Mouse (Mus musculus) embryonic facial prominence, embryonic 13.5 days (tissue): ENCODE measurements around the gene Mthfsd. TPM values are rescaled to one million over a fixed set of nuclear protein-coding genes. Genes with fewer than 3 reads are reported as not detected.

ENCODE experiments used
- ATAC-seq: fragments of 200-750 bp; cut with Nextera tagmentation; 2 replicates; pipeline ENCODE4 v1.8.0; 2017; ENCODE audit warnings: low read depth; ENCODE audit not compliant: insufficient number of reproducible peaks, insufficient read depth, low FRiP score, low TSS enrichment
- H3K27ac ChIP-seq: fragments of 300-500 bp; sonication (generic); 2 replicates; pipeline ENCODE4 v1.5.1; 2015; ENCODE audit warnings: moderate library complexity, mild to moderate bottlenecking, inconsistent platforms
- H3K27me3 ChIP-seq: fragments of 300-500 bp; sonication (generic); 2 replicates; pipeline ENCODE4 v1.6.1; 2015; ENCODE audit warnings: mild to moderate bottlenecking, inconsistent platforms
- H3K36me3 ChIP-seq: fragments of 300-500 bp; sonication (generic); 2 replicates; pipeline ENCODE4 v1.6.1; 2015; ENCODE audit warnings: mild to moderate bottlenecking, inconsistent platforms
- H3K4me1 ChIP-seq: fragments of 300-500 bp; sonication (generic); 2 replicates; pipeline ENCODE4 v1.6.1; 2015; ENCODE audit warnings: inconsistent platforms
- H3K4me2 ChIP-seq: fragments of 300-500 bp; sonication (generic); 2 replicates; pipeline ENCODE4 v1.6.1; 2015; ENCODE audit warnings: moderate library complexity, mild to moderate bottlenecking, inconsistent platforms
- H3K4me3 ChIP-seq: fragments of 300-500 bp; sonication (generic); 2 replicates; pipeline ENCODE4 v1.5.1; 2015; ENCODE audit warnings: mild to moderate bottlenecking, inconsistent platforms
- H3K9ac ChIP-seq: fragments of 300-500 bp; sonication (generic); 2 replicates; pipeline ENCODE4 v1.6.1; 2015; ENCODE audit warnings: mild to moderate bottlenecking, inconsistent platforms
- H3K9me3 ChIP-seq: fragments of 300-500 bp; sonication (generic); 2 replicates; pipeline ENCODE4 v1.6.1; 2016; ENCODE audit warnings: inconsistent platforms
- WGBS: fragments of 180-500 bp; shearing (Covaris S2); methylation state at CpG from one replicate; pipeline ENCODE4 v1.1.7; 2015; ENCODE audit warnings: mixed read lengths; 5-methylcytosine and 5-hydroxymethylcytosine counted together
- polyA plus RNA-seq: library from polyadenylated mRNA; unstranded; fragments of >200 nt; fragmentation: Nextera tagmentation; extraction: Ambion mirVana; gene quantifications from 2 replicates; pipeline ENCODE4 v1.2.1, GENCODE M21; 2015

Mthfsd gene
- polyA plus RNA-seq, 1 experiment from 2014 or later: 70.5 TPM

DNA sequence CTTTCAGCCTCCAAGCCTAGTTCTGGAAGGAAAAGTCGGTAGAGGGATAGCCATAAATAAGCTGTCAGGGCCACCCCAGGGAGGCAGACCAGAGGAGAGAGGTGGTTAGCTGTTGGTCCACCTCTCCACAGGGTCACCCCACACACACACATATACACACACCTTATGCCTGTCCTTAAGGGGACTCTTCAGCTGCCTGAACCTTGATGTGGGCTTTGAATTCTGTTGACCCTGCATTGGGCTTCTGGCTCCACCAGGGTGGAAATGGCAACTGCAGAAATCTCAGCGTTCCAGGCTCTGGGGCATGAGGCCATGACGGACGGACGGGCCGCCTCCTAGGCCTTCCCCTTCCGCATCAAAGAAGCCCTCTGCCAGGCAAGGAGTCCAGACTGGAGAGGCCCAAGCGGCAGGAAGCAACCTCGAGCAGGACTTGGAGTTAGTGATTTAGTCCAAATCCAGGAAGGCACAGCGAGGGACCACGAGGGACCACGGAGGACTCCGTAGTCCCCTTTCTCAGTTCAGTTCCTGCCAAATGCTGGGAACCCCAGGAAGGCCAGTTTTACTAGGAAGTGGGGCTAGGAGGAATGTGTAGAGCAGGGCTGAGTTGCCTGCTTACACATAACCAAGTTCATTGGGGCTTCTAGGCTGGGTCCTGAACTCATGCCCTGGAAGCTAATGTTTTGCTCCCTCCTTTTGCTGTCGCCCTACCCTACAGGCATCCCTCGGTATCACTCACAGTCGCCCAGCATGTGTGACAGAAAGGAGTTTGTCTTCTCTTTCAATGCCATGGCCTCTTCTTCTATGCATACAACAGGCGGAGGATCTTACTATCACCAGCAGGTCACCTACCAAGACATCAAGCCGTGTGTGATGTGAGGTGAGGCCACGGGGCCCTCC is 21.9 kb downstream of the Mthfsd start:
- H3K36me3 ChIP-seq: no peaks in the 10 kb centered on the region
- peaks cover 100% of the 10 kb centered on the region for H3K27me3 ChIP-seq
- peaks cover 43% of the 10 kb centered on the region for H3K4me1 ChIP-seq
- no peak overlapping the region for H3K27ac ChIP-seq
- no peak for ATAC-seq
- H3K9me3 ChIP-seq: no peaks in the 10 kb centered on the region
- WGBS: 18% methylated on average over 19 of the region's 19 CpGs
- H3K9ac ChIP-seq: peak overlapping the region; percentile 71
- peak overlapping the region; percentile 92 for H3K4me2 ChIP-seq
- peak overlapping the region; percentile 56 for H3K4me3 ChIP-seq

DNA sequence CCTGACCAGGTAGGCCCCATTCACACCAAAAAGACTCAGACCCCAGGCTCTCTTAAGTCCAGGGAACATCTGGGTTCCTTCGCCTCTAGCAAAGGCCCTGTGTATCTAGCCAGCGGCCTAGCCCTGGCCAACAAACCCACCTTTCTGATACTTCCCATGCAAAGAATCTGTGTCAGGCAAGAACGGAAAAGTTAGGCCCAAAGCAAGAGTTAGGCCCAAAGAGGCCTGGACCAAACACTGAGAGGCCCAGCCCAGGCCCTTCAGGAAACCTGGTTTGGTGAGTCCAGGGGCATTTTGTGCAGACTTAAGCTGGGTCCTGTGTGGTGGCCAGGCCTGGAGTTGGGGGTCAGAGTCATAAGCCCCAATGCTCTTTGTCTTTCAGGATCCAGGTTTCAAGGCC is 22.6 kb downstream of the Mthfsd start:
- no peak overlapping the region for H3K27ac ChIP-seq
- WGBS: 48% methylated on average over 3 of the region's 3 CpGs
- H3K27me3 ChIP-seq: peaks cover 100% of the 10 kb centered on the region
- H3K9ac ChIP-seq: peak overlapping the region; percentile 71
- peak overlapping the region; percentile 92 for H3K4me2 ChIP-seq
- ATAC-seq: no peak
- no peaks in the 10 kb centered on the region for H3K36me3 ChIP-seq
- H3K4me3 ChIP-seq: peak overlapping the region; percentile 56
- peaks cover 44% of the 10 kb centered on the region for H3K4me1 ChIP-seq
- H3K9me3 ChIP-seq: no peaks in the 10 kb centered on the region

DNA sequence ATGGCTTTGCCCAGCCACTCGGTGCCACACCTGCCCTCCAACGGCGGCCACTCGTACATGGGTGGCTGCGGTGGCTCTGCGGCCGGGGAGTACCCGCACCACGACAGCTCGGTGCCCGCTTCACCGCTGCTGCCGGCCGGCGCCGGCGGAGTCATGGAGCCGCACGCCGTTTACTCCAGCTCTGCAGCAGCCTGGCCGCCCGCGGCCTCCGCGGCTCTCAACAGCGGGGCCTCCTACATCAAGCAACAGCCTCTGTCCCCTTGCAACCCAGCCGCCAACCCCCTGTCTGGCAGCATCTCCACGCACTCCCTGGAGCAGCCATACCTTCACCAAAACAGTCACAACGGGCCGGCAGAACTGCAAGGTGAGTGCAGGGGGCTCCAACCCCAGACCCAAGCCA is 23.2 kb downstream of the Mthfsd start:
- peak overlapping the region; percentile 56 for H3K4me3 ChIP-seq
- H3K4me1 ChIP-seq: peaks cover 47% of the 10 kb centered on the region
- H3K27ac ChIP-seq: peak overlapping the region; percentile 34; the same call in 1 of the 2 replicates
- H3K36me3 ChIP-seq: no peaks in the 10 kb centered on the region
- 4% methylated on average over 30 of the region's 30 CpGs for WGBS
- H3K4me2 ChIP-seq: peak overlapping the region; percentile 92
- peaks cover 100% of the 10 kb centered on the region for H3K27me3 ChIP-seq
- no peak for ATAC-seq
- no peaks in the 10 kb centered on the region for H3K9me3 ChIP-seq
- H3K9ac ChIP-seq: peak overlapping the region; percentile 71

DNA sequence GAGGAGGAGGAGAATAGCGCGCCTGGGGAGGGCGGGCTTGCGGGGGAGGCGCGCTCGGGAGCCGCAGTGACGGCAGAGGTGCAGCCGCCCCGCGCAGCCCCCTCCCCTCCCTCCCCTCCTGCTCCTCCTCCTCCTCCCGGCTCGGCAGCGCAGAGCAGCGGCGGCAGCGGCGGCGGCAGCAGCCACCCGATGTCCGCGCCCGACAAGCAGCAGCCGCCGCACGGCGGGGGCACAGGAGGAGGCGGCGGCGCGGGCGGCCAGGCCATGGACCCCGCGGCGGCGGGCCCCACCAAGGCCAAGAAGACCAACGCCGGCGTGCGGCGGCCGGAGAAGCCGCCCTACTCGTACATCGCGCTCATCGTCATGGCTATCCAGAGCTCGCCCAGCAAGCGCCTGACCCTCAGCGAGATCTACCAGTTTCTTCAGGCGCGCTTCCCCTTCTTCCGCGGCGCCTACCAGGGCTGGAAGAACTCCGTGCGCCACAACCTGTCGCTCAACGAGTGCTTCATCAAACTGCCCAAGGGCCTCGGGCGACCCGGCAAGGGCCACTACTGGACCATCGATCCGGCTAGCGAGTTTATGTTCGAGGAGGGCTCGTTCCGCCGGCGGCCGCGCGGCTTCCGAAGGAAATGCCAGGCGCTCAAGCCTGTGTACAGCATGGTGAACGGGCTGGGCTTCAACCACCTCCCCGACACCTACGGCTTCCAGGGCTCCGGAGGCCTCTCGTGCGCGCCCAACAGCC is 23.8 kb downstream of the Mthfsd start, which contains the start of gene Foxf1:
Gene Foxf1 (plus strand): TSS at position 177 of the 742 bp plus-strand sequence.
- H3K9ac ChIP-seq: peak within 1 kb of the TSS; percentile 71
- H3K27ac ChIP-seq: peak within 1 kb of the TSS; percentile 83
- H3K4me3 ChIP-seq: peak within 1 kb of the TSS; percentile 56
- WGBS: under 1% methylated on average over 70 of the region's 83 CpGs
- no peaks in the 10 kb centered on the region for H3K9me3 ChIP-seq
- no peak for ATAC-seq
- peak within 1 kb of the TSS; percentile 92 for H3K4me2 ChIP-seq
- H3K36me3 ChIP-seq: no peaks in the 10 kb centered on the region
- H3K27me3 ChIP-seq: peaks cover 100% of the 10 kb centered on the region
- H3K4me1 ChIP-seq: peaks cover 41% of the 10 kb centered on the region

DNA sequence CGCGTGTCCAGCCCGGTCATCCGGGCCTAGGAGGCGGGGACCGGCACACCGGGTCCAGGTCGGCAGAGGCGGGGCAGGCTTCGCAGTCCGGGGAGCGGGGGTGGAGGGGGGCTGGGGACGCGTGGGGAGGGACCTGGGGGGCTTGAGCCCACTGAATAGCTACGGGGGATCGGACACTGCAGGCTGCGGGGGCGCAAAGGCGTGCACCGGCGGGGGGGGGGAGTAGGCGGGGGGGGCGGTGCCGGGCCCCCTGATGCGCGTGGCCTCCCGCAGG is 24.3 kb downstream of the Mthfsd start:
- Histone ChIP-seq H3K27me3 (peaks cover 100% of the 10 kb centered on the region), H3K27ac (peak overlapping the region; percentile 83), H3K4me3 (peak overlapping the region; percentile 56), H3K4me1 (peaks cover 38% of the 10 kb centered on the region), H3K9me3 (no peaks in the 10 kb centered on the region), H3K4me2 (peak overlapping the region; percentile 92), H3K36me3 (no peaks in the 10 kb centered on the region), H3K9ac (peak overlapping the region; percentile 71)
- under 1% methylated on average over 16 of the region's 27 CpGs for WGBS
- ATAC-seq: no peak

DNA sequence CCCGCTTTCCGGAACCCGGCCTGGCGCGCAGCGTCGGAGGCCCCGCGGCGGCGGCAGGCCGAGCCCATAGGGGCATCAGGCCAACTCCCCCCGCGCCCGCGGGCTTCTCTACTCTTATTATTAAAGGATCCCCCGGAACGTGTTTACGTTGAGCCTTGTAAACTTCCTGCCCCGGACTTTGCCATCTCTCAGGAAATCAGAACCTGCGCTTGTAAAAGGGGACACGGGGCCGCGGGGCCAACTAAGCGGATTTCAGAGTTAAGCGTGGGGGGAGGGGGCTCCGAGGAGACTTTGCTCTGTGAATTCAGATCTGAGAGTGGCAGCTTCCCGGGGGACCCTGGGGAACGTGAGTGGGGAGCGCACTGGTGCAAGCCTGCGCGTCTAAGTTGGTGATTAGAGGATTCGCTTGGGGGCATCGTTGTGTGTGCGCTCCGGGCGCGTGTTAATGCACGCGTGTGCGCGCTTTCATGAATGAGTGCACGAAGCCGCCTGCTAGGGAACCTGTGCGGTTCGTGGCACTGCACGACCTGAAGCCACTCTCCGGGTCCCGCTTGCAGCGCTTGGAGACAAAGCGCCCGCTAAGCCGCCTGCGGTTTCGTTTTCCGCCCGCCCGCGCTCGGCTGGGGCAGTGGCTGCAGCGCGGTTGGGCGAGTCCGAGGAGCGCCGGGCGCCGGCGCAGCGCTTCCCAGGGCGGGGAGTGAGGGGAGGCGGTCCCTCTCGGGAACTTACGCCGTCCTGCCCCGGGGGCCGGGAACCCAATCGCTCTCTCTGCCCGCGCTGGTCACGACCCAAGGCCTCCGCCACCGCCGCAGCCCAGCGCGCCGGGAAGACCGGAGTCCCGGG is 24.9 kb downstream of the Mthfsd start:
- no peaks in the 10 kb centered on the region for H3K36me3 ChIP-seq
- peaks cover 100% of the 10 kb centered on the region for H3K27me3 ChIP-seq
- H3K4me1 ChIP-seq: peaks cover 38% of the 10 kb centered on the region
- ATAC-seq: peak; percentile 12; the same call in 1 of the 2 replicates
- no peaks in the 10 kb centered on the region for H3K9me3 ChIP-seq
- peak overlapping the region; percentile 92 for H3K4me2 ChIP-seq
- H3K9ac ChIP-seq: peak overlapping the region; percentile 71
- H3K27ac ChIP-seq: peak overlapping the region; percentile 83
- under 1% methylated on average over 89 of the region's 89 CpGs for WGBS
- peak overlapping the region; percentile 56 for H3K4me3 ChIP-seq

DNA sequence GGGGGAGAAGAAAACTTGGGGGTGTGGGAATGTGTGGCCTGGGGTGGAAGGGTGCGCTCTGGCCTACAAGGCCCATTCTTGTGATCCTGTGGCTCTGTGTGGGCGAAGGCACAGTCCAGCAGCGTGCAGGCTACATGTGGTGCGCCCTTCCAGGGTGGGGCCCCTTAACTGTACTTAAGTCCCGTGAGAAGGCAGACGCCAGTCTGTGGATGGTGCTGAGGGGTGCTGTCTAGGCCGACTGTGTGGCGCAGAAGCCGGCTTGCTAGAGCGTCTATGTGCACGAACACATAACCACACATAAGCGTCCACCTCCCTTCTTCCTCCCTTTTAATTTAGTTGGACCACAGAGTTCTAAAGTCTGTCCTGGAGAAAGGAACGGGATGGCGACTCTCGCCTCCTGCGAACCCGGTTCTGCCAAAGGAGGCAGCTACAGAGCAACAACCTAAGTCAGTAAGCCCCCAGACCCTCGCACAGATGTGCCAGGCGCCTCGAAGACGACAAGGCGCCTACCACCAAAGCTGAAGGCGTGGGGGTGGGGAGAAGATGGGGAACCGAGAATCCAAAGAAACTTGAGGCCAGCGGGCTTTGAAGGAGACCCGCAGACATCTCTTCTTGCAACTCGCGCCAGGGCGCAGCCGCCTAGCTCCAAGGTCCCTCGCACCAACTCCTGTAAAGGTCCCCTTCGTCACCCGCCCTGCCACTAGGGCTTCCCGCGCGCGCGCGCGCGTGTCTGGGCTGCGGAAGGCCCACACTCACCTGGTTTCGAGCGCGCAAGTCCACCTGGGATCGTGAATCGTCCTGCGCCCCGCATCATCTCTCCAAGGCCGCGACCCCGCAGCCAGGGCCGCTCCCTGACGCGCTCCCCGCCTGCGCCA is 25.7 kb downstream of the Mthfsd start:
- Histone ChIP-seq H3K4me3 (peak overlapping the region; percentile 56), H3K4me1 (peaks cover 38% of the 10 kb centered on the region), H3K27me3 (peaks cover 100% of the 10 kb centered on the region), H3K9ac (peak overlapping the region; percentile 71), H3K4me2 (peak overlapping the region; percentile 92), H3K27ac (peak overlapping the region; percentile 83), H3K36me3 (no peaks in the 10 kb centered on the region), H3K9me3 (no peaks in the 10 kb centered on the region)
- no peak for ATAC-seq
- WGBS: 1% methylated on average over 57 of the region's 57 CpGs

DNA sequence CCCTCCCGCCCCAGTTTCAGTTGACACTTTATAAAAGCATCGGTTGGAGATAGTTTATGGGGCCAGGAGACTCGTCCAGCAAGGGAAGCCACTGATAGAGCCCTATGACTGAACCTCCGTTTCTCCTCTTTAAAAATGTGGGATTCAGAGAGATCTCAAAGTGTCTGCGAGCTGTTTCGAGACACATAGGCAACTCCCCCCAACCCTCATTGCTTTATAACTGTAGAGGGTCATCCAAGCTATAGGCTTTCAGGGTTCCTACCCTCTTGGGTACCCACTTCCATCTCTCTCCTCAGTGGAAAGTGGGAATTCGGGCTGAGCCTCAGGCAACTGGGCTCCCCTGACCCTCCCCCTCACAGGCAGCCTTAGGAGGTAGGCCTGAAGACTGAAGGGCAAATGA is 26.8 kb downstream of the Mthfsd start:
- ATAC-seq: no peak
- Histone ChIP-seq H3K36me3 (no peaks in the 10 kb centered on the region), H3K9ac (peak overlapping the region; percentile 71; the same call in 1 of the 2 replicates), H3K9me3 (no peaks in the 10 kb centered on the region), H3K4me2 (peak overlapping the region; percentile 92), H3K4me1 (peaks cover 38% of the 10 kb centered on the region), H3K4me3 (peak overlapping the region; percentile 56), H3K27ac (no peak overlapping the region), H3K27me3 (peaks cover 100% of the 10 kb centered on the region)
- 3% methylated on average over 7 of the region's 7 CpGs for WGBS

DNA sequence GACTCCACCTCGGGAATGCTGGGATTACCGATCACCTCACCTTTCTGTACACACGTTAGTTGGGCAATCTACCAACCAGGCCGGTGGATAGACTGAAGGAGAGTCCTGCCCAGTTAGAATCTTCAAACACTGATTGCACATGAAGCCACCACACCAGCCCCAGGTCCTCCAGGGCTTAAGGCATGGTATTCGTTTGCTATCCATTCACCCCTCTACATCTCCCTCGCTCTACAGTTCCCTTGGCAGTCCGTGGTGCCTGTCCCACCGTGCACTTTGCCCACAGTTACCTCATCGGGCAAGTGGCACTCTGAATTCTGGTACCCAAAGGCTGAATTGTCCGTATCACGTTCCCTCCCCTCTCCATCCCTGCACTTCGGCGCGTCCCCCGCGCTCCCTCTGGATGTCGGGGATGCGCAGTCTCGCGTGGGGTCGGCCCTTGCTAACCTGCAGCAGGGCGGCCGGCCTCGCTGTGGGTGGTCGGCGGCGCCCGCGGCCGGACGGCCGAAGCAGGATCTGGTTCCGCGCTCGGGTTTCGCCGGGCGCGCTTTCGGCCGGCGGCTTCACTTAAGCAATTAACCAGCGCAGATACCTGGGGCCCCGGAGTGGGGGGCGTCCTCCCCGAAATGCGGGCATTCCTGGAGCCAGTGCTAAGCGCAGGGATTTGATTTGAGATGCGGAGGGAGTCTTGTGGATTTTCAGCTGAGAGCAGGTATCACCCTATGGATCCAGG is 27.7 kb downstream of the Mthfsd start:
- Histone ChIP-seq H3K4me2 (peak overlapping the region; percentile 92), H3K36me3 (no peaks in the 10 kb centered on the region), H3K4me3 (peak overlapping the region; percentile 31), H3K9me3 (no peaks in the 10 kb centered on the region), H3K27ac (no peak overlapping the region), H3K4me1 (peaks cover 38% of the 10 kb centered on the region), H3K27me3 (peaks cover 100% of the 10 kb centered on the region), H3K9ac (peak overlapping the region; percentile 58; the same call in 1 of the 2 replicates)
- under 1% methylated on average over 49 of the region's 49 CpGs for WGBS
- ATAC-seq: no peak

DNA sequence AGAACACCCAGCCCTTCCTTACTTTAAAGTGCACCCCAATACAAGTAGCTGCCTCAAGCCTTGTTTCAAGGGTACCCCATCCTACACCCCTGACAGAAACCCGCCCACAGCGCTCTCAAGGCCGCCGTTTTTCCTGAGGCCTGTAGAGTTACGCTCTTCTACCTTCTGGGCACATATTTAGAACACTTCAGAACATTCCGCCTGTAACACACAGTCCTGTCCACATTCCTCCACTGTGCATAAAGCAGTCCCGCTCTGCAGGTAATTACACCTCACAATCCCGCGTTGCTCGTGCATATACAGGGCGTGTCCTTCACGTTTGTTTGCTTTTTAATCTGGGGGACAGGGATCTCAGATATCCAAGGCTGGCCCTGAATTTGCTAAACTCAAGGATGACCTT is 28.2 kb downstream of the Mthfsd start:
- H3K27ac ChIP-seq: no peak overlapping the region
- 5% methylated on average over 12 of the region's 12 CpGs for WGBS
- ATAC-seq: no peak

More for the DNA sequence above, 28.2 kb downstream of the Mthfsd start:
- Histone ChIP-seq H3K36me3 (no peaks in the 10 kb centered on the region), H3K4me3 (no peak overlapping the region), H3K4me2 (peak overlapping the region; percentile 92; the same call in 1 of the 2 replicates), H3K9ac (peak overlapping the region; percentile 58; the same call in 1 of the 2 replicates), H3K27me3 (peaks cover 100% of the 10 kb centered on the region), H3K4me1 (peaks cover 37% of the 10 kb centered on the region), H3K9me3 (no peaks in the 10 kb centered on the region)
